Comparison of ENCODE assay signal across 21 mouse cellular contexts in genomic region chr13:97415927-97416709, GRCm38 (mm10).
DNase-seq lines count a peak whose midpoint lies in the region; ATAC-seq lines count a peak whose summit lies in the region.
"Had no signal": no experiment of that assay in that cellular context is flagged by ENCODE, and none has a peak within 500 bp of the region (broad histone marks: within the 10 kb centered on the region; RNA-seq: fewer than 3 reads in every experiment).

No protein-coding gene starts in this region.

- peaks cover 4% of the 10 kb centered on the region for H3K4me1 ChIP-seq in forebrain, embryonic 16.5 days (replicated peaks; ENCODE audit: control insufficient read depth, insufficient read depth, low read length)
- H3K4me1 ChIP-seq in forebrain, embryonic 11.5 days (replicated peaks; ENCODE audit: control insufficient read depth, insufficient read depth, low read length) = no peaks in the 10 kb centered on the region
- 0 out of 2 replicates have a peak, but pooled peaks cover 4% of the 10 kb centered on the region for H3K4me1 ChIP-seq in hindbrain, embryonic 13.5 days (replicated peaks)
- no peaks in the 10 kb centered on the region for H3K4me1 ChIP-seq in hindbrain, embryonic 11.5 days (replicated peaks; ENCODE audit: control insufficient read depth, insufficient read depth, low read length)
- H3K4me1 ChIP-seq in midbrain, embryonic 16.5 days (ENCODE audit: control insufficient read depth, insufficient read depth, low read length) = peaks cover under 1% of the 10 kb centered on the region
- peaks cover 12% of the 10 kb centered on the region; the same call in 1 of the 2 replicates for H3K4me1 ChIP-seq in midbrain, embryonic 14.5 days (ENCODE audit: control insufficient read depth, insufficient read depth, low read length)
- H3K4me1 ChIP-seq: liver, embryonic 15.5 days had no signal

- 0 out of 2 replicates have a peak, but pooled peaks have one; percentile 15 for ATAC-seq in forebrain, embryonic 16.5 days
- ATAC-seq in forebrain, embryonic 11.5 days (replicated peaks; ENCODE audit: low FRiP score) = no peak
- ATAC-seq in hindbrain, embryonic 13.5 days (ENCODE audit: low FRiP score) = 0 out of 2 replicates have a peak, but pooled peaks have one; percentile 17
- ATAC-seq in hindbrain, embryonic 11.5 days (ENCODE audit: low FRiP score) = no peak
- peak; percentile 62; the same call in 1 of the 2 replicates for ATAC-seq in midbrain, embryonic 16.5 days
- no peak for ATAC-seq in midbrain, embryonic 14.5 days (ENCODE audit: low FRiP score, low TSS enrichment)
- ATAC-seq: activated CD4-positive, CD25-positive, alpha-beta regulatory T cell, adult 4 months; forebrain, embryonic 13.5 days; intestine, postnatal 0 days had no signal

- WGBS in forebrain, embryonic 16.5 days = 53% methylated on average over 10 of the region's 10 CpGs
- 81% methylated on average over 10 of the region's 10 CpGs for WGBS in forebrain, embryonic 11.5 days
- WGBS in hindbrain, embryonic 13.5 days = 50% methylated on average over 10 of the region's 10 CpGs
- 64% methylated on average over 10 of the region's 10 CpGs for WGBS in hindbrain, embryonic 11.5 days
- WGBS in midbrain, embryonic 16.5 days = 61% methylated on average over 10 of the region's 10 CpGs
- WGBS in midbrain, embryonic 14.5 days = 59% methylated on average over 10 of the region's 10 CpGs

- no peak overlapping the region for H3K9ac ChIP-seq in forebrain, embryonic 16.5 days (replicated peaks; ENCODE audit: low read depth, low read length)
- H3K9ac ChIP-seq in forebrain, embryonic 11.5 days (ENCODE audit: low read length) = no peak overlapping the region
- no peak overlapping the region for H3K9ac ChIP-seq in hindbrain, embryonic 13.5 days
- H3K9ac ChIP-seq in hindbrain, embryonic 11.5 days (ENCODE audit: low read depth, low read length) = no peak overlapping the region
- no peak overlapping the region for H3K9ac ChIP-seq in midbrain, embryonic 16.5 days (ENCODE audit: low read depth, low read length)
- no peak overlapping the region for H3K9ac ChIP-seq in midbrain, embryonic 14.5 days (replicated peaks; ENCODE audit: low read length)
- H3K9ac ChIP-seq: forebrain, embryonic 13.5 days; hindbrain, embryonic 15.5 days; kidney, embryonic 15.5 days; liver, embryonic 15.5 days had no signal

- no peak overlapping the region for H3K4me2 ChIP-seq in forebrain, embryonic 16.5 days (ENCODE audit: low read length)
- H3K4me2 ChIP-seq in forebrain, embryonic 11.5 days (ENCODE audit: low read depth, low read length, severe bottlenecking) = no peak overlapping the region
- H3K4me2 ChIP-seq in hindbrain, embryonic 13.5 days = no peak overlapping the region
- H3K4me2 ChIP-seq in hindbrain, embryonic 11.5 days (replicated peaks; ENCODE audit: low read depth, low read length) = no peak overlapping the region
- H3K4me2 ChIP-seq in midbrain, embryonic 16.5 days (ENCODE audit: low read length) = no peak overlapping the region
- H3K4me2 ChIP-seq in midbrain, embryonic 14.5 days (ENCODE audit: low read length) = no peak overlapping the region
- H3K4me2 ChIP-seq: forebrain, embryonic 13.5 days; hindbrain, embryonic 15.5 days; kidney, embryonic 15.5 days; liver, embryonic 15.5 days had no signal

- no peaks in the 10 kb centered on the region for H3K27me3 ChIP-seq in forebrain, embryonic 16.5 days (replicated peaks; ENCODE audit: control insufficient read depth, insufficient read depth, low read length)
- no peaks in the 10 kb centered on the region for H3K27me3 ChIP-seq in forebrain, embryonic 11.5 days (ENCODE audit: control insufficient read depth, insufficient read depth, low read length)
- no peaks in the 10 kb centered on the region for H3K27me3 ChIP-seq in hindbrain, embryonic 13.5 days
- H3K27me3 ChIP-seq in hindbrain, embryonic 11.5 days (ENCODE audit: control insufficient read depth, insufficient read depth, low read length) = no peaks in the 10 kb centered on the region
- no peaks in the 10 kb centered on the region for H3K27me3 ChIP-seq in midbrain, embryonic 16.5 days (ENCODE audit: control insufficient read depth, insufficient read depth, low read depth, low read length)
- H3K27me3 ChIP-seq in midbrain, embryonic 14.5 days (ENCODE audit: control insufficient read depth, insufficient read depth, low read length) = no peaks in the 10 kb centered on the region
- H3K27me3 ChIP-seq: forebrain, embryonic 13.5 days; hindbrain, embryonic 15.5 days; kidney, embryonic 15.5 days; liver, embryonic 15.5 days had no signal

- no peaks in the 10 kb centered on the region for H3K9me3 ChIP-seq in forebrain, embryonic 16.5 days (ENCODE audit: control insufficient read depth, low read length)
- H3K9me3 ChIP-seq in forebrain, embryonic 11.5 days (ENCODE audit: control insufficient read depth, low read length) = no peaks in the 10 kb centered on the region
- H3K9me3 ChIP-seq in hindbrain, embryonic 13.5 days = no peaks in the 10 kb centered on the region
- no peaks in the 10 kb centered on the region for H3K9me3 ChIP-seq in hindbrain, embryonic 11.5 days (ENCODE audit: control insufficient read depth, low read length)
- H3K9me3 ChIP-seq in midbrain, embryonic 16.5 days (replicated peaks; ENCODE audit: control insufficient read depth, low read length, poor library complexity, severe bottlenecking) = no peaks in the 10 kb centered on the region
- no peaks in the 10 kb centered on the region for H3K9me3 ChIP-seq in midbrain, embryonic 14.5 days (ENCODE audit: control insufficient read depth, low read length)
- H3K9me3 ChIP-seq: forebrain, embryonic 13.5 days; G1E; hindbrain, embryonic 15.5 days; kidney, embryonic 15.5 days; liver, embryonic 15.5 days had no signal

- no peak overlapping the region for H3K4me3 ChIP-seq in forebrain, embryonic 16.5 days (replicated peaks; ENCODE audit: low read length)
- no peak overlapping the region for H3K4me3 ChIP-seq in forebrain, embryonic 11.5 days (ENCODE audit: low read depth, low read length)
- no peak overlapping the region for H3K4me3 ChIP-seq in hindbrain, embryonic 13.5 days
- H3K4me3 ChIP-seq in hindbrain, embryonic 11.5 days (ENCODE audit: low read depth, low read length) = no peak overlapping the region
- no peak overlapping the region for H3K4me3 ChIP-seq in midbrain, embryonic 16.5 days (ENCODE audit: low read depth, low read length)
- no peak overlapping the region for H3K4me3 ChIP-seq in midbrain, embryonic 14.5 days (replicated peaks; ENCODE audit: low read depth, low read length)
- H3K4me3 ChIP-seq: forebrain, embryonic 13.5 days; heart, adult 2 months; hindbrain, embryonic 15.5 days; kidney, embryonic 15.5 days; liver, embryonic 15.5 days had no signal

- no peak overlapping the region for H3K27ac ChIP-seq in forebrain, embryonic 16.5 days (ENCODE audit: low read length)
- H3K27ac ChIP-seq in forebrain, embryonic 11.5 days (ENCODE audit: low read depth, low read length) = no peak overlapping the region
- H3K27ac ChIP-seq in hindbrain, embryonic 13.5 days = peak overlapping the region; percentile 66; the same call in 1 of the 2 replicates
- no peak overlapping the region for H3K27ac ChIP-seq in hindbrain, embryonic 11.5 days (ENCODE audit: low read depth, low read length)
- no peak overlapping the region for H3K27ac ChIP-seq in midbrain, embryonic 16.5 days (ENCODE audit: low read length)
- H3K27ac ChIP-seq in midbrain, embryonic 14.5 days (replicated peaks; ENCODE audit: low read depth, low read length) = no peak overlapping the region
- H3K27ac ChIP-seq: forebrain, embryonic 13.5 days; heart, adult 2 months; hindbrain, embryonic 15.5 days; kidney, embryonic 15.5 days; liver, embryonic 15.5 days; macrophage had no signal

- no peak for DNase-seq in forebrain, embryonic 11.5 days (ENCODE audit: low spot score)
- DNase-seq in hindbrain, embryonic 11.5 days (ENCODE audit: low spot score) = no peak
- no peak for DNase-seq in midbrain, embryonic 14.5 days
- DNase-seq in cerebellum, adult 9-11 months = no peak
- DNase-seq: adrenal gland, postnatal 10 days; cerebellum, adult 11 months; gastrocnemius, postnatal 10 days; heart, adult 2 months; kidney, postnatal 4 days; thymus, postnatal 25 days had no signal

- no peaks in the 10 kb centered on the region for H3K36me3 ChIP-seq in forebrain, embryonic 16.5 days (ENCODE audit: control insufficient read depth, insufficient read depth)
- H3K36me3 ChIP-seq in forebrain, embryonic 11.5 days (ENCODE audit: control insufficient read depth, insufficient read depth, low read length) = no peaks in the 10 kb centered on the region
- H3K36me3 ChIP-seq in hindbrain, embryonic 13.5 days = no peaks in the 10 kb centered on the region
- no peaks in the 10 kb centered on the region for H3K36me3 ChIP-seq in hindbrain, embryonic 11.5 days (ENCODE audit: control insufficient read depth, insufficient read depth, low read length)
- no peaks in the 10 kb centered on the region for H3K36me3 ChIP-seq in midbrain, embryonic 16.5 days (ENCODE audit: control insufficient read depth, insufficient read depth, low read length)
- H3K36me3 ChIP-seq in midbrain, embryonic 14.5 days (ENCODE audit: control insufficient read depth, insufficient read depth, low read length) = no peaks in the 10 kb centered on the region
- H3K36me3 ChIP-seq: G1E; hindbrain, embryonic 15.5 days; kidney, embryonic 15.5 days; liver, embryonic 15.5 days had no signal

Comparison
In these comparisons a context has a peak if more than half of its experiments do, and no peak if none do; other contexts are left out.
1. ATAC-seq: peak in forebrain, embryonic 16.5 days (single experiment), hindbrain, embryonic 13.5 days (single experiment) and midbrain, embryonic 16.5 days (single experiment); none in forebrain, embryonic 11.5 days (single experiment), hindbrain, embryonic 11.5 days (single experiment) and midbrain, embryonic 14.5 days (single experiment).